Mouse (Mus musculus): ENCODE data around the gene Tmem97.
A peak's percentile ranks its signal among the peaks of the same experiment; 100 is the strongest.
"Not testable (repeated sequence)": the region's sequence is repeated elsewhere in the genome, so short reads cannot be mapped to it uniquely, and the experiment has no call there.

Tmem97 gene

DNA sequence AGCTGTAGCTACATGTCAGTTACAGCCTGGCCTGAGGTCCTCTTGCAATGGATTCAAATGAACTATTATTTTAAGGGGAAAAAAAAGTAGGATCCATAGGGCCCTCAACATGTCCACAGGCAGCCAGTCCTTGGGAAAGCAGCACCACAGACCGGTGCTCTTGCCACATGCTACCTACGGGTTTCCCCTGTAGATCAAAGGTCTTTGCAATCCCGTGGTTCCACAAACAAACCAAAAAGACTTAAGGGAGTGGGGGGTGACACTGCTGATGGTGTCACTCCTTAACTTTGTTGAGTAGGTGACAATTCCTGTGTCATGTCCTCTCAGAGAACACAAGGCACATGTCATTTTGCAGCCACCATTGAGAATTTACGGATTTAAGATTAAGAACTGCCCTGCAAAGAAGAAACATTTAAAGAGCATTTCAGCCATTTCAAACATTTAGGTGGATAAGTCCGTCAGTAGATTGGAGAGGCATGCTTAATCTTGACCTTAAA, 1.0 kb downstream of the Tmem97 start:
- DNase-seq, result no peak

DNA sequence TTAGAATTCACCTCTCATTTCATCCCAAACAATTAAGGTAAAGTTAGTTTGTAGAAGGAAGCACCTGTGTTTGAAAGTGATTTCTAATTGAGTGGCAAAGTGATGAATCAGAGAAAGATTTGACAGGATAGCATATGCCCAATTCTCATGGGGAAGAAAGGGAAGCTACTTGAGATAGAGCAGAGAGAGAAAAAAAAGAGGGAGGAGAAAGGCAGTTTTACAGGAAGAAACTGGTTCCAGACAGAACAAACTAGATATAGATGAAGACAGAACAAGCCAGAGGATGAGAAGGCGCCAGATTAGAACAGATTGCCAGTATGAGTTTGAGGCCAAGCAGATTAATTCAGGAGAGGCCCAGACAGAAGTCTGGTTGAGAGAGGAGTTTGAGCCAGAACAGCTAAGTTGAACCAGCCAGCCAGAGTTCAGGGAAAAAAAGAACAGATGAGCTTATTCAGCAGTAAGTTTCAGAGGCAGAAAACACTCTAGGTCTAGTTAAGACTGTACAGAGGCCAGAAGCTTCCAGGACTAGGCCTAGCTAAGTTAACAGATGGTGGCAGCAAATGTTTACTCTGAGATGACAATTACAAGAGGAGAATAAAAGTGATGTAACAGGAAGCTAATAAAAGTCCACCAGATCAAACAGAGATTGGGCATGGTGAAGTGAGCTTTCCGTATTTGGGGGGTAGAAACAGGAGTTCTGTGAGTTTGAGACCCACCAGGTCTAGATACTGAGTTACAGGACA, 2.7 kb downstream of the Tmem97 start:
- no peak for DNase-seq

DNA sequence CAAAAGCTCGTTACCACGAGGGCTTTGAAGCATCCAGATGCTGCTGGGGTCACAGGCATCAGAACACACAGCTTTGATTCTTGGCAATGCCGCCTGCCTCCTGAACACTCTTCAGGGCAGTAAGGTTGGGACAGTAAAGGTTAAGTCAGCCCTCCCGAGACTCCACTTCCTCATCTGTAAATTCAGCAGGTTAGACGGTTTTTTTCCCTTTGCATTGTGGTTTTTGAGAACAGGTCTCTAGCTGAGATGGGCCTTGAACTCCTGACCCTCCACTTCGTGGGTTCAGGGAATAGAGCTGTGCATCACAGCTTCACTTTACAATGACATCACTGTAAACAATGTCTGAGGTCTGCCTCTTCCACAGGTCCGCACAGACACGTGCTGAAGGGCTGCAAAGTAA, 5.4 kb downstream of the Tmem97 start:
- DNase-seq, result no peak

DNA sequence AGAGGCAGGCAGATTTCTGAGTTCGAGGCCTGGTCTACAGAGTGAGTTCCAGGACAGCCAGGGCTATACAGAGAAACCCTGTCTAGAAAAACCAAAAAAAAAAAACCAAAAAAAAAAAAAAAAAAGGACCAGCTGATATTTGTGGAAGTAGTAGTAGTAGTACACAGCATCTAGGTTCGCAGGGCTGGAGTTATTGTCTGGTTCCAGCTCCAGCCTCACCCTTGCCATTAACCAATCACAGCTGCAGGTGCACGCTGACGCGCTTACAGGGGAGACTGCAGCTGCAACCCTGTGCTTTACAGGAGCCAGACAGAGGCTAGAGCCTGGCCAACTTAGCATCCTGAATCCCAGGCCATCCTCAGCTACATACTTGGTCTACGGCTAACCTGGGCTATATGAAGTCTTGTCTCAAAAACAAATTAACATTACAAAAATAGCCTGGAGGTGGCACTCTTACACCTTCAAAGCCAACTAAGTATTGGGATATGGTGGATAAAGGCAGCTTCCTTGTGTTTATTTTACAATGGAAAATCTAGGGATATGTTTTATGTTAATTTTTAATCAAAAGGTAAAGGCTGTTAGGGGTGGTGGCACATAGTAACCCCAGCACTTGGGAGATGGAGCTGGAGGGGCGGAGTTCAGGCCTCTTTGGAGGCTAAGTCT, 6.0 kb downstream of the Tmem97 start:
- no peak for DNase-seq

DNA sequence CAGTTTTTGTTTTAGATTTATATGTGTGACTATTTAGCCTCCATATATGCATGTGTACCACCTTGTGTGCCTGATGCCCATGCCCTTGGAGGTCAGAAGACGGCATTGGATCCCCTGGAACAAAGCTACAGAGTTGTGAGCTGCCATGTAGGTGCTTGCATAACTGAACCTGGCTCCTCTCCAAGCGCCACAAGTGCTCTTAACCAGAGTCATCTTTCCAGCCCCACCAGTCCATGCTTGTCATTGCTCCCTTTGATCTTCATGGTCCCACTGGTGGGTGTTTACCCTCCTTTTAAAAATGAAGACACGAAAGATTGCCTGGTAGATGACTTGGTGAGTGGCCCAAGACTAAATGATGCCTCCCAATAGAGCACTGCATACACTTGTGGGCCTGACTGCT, 10.2 kb downstream of the Tmem97 start:
- DNase-seq, result peak; percentile 41

DNA sequence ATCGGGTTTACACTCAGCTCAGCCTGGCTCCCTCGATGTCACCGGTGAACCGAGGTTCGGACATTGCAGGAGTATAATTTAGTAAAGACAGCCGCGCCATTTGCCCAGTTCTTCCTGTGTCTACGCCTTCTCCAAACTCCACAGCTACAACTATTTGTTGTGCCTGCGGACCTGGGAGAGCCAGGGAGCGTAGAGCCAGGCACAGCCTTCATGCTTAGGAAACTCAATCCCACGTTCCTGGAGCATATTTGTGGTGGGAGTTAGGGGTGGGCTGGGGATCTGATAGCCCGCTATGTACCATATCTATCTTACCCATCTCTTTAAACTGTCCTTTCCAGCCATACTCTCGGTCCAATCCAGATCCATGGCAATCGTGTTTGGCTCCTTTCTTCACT, 13.9 kb downstream of the Tmem97 start:
- DNase-seq, result no peak

DNA sequence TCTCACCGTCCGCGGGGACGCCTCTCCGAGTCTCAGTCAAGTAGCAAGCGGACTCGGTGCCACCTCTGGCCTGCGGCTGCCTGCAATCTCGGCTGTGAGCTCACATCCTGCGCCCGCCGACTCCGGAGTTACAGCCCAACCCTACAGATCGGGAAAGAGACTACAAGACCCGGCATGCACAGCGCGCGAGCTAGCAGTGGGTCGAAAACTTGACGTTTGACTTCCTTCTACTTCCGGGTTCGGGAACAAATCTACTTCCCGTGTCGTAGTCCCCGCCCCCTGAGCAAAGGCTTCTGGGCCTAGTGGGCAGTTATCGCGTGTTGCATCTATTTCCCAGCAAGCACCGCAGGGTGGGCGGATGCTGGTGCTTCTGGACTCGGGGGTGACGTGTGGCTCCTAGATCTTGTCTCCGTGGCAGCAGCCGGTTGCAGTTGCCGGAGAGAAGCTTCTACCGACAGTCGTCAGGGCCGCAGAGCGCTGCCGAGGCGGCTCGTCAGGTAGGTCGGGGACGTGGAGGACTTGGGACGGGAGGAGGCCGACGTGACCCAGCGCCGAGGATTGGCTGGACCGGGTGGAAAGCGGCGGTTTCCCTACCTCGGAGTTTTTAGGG, 14.4 kb downstream of the Tmem97 start, which contains the start of the genes Tnfaip1 and Ift20:
Gene Tnfaip1, minus strand, starts transcription at position 253 of the 610 bp plus-strand sequence.
Gene Ift20, plus strand, starts transcription at position 282 of the 610 bp plus-strand sequence.
- peak; percentile 99 for DNase-seq

DNA sequence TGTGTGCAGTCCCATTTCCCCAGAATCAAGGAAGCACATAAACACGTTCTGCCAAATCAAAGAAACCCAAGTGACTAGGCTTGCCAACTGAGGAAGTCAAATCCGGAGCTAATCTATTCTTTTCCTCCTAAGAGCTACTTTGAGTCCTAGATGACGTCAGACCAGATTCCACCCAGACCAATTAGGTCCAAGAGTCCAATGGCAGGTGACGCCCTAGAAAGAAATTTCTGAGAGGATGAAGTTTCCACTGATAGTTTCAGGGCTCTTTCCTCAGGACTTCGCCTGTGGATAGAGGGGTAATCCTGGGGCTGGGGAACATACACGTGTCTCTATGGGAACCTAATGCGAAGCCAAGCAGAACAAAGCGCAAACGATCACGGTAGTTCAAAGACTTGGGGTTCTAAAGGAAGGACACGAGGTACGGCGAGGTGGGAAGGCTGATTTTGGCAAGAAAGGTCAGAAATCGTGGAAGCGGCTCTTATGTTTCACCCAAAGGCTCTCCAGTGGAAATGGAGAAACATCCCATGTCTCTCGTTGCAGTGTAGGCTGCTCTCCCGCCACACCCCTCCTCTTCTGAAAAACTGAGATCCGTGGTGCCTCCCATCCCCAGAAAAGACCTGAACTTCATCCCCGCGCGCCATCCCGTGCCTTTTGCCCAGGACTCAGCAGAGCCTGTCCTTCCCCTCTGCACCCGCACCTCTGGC, 15.0 kb downstream of the Tmem97 start:
- DNase-seq, result peak; percentile 75

DNA sequence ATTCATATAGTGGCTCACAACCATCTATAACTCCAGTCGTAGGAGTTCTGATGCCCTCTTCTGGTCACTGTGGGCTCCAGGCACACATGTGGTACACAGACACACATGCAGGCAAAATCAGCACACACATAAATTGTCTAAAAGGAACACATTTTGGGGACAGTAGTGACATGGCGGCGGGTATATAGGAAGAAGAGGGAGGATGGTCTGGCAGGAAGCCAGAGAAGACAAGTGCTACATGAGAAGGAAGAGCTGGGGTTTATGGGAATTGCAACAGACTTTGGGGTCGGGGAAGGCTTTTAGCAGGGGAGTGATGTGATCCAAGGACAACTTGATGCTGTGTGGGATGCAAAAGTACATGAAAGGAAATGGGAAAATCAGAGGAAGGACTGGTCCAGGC, 16.1 kb downstream of the Tmem97 start:
- no peak for DNase-seq

DNA sequence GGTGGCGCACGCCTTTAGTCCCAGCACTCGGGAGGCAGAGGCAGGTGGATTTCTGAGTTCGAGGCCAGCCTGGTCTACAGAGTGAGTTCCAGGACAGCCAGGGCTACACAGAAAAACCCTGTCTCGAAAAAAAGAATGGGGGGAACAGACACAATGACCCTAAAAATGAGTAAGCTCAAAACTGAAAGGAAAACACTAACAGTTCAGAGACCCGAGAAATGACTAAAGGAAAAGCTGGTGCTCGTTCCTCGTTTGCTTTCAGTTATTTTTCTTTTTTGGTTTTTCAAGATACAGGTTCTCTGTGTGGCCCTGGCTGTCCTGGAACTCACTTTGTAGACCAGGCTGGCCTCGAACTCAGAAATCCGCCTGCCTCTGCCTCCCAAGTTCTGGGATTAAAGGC, 19.1 kb downstream of the Tmem97 start:
- DNase-seq, result not testable (repeated sequence)

DNA sequence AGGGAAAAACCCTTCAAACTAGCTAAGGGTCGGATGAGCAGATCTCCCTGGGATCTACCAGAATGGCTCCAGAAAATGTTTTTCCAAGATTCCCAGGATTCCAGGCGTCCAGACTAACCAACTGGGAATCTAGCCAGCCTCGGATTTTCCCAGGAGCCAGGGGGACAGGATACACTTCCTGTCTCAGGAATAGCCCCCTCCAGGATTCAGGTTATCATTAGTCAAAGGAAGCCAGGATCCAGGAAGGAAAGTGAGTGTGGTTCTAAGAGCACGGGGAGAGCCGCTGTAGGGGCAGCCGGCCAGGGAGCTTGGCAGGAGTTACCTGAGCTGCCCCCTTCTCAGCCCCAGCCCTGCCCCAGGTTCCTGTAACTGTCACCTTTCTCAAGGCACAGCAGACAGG, 19.5 kb downstream of the Tmem97 start:
- DNase-seq, result peak; percentile 78

DNA sequence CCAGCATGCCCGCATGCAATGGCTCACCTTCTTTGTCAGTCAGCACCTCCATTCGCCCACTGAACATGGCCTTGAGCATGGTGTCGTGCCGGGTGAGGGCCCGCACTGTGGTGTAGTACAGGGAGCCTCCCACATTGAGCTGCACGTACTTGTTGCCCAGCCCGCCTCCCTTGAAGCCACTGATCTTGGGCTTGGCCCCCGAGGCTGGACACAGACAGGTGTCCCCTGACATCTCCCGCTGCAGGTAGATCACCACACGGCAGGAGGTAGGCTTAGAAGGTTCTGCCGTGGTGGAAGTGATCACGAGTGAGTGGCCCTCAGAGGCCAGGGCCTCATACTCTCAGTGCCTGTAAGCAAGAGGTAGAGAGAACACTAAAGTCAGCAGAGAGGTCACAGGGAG, 20.6 kb downstream of the Tmem97 start:
- DNase-seq, result no peak

DNA sequence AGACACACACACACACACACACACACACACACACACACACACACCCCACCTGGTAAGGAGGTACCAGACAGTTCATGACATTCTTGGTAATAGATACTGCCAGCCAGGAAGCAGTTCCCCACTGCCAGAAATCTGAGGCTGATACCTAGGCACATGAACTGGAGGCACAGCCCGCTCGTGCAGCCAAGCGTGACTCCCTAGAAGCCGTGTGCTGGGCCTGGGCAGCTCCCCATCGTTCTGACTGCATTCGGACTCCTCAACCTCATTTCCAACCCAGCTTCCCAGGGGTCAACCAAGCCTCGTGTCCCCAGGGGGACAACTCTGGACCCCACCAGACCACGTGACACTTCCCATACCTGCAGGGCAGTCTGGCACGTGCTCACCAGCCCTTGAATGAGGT, 21.9 kb downstream of the Tmem97 start:
- no peak for DNase-seq

DNA sequence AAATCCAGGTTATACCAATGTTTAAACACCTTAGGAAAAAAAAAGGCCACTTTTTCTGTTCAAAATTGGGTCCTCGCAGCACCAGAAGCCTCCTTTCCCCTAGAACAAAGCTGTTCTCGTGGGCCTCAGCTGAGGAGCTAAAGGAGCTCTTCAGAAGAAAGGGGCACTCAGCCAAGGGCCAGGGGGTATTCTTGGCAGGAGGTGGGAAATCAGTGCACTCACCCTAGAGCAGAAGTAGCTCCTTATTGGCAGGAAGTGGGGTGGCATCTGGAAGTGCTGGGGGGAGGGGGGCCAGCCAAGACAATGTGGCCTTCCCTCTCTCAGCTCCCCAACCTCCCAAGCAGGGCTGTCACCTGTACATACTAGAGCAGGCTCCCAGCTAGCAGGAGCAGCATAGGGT, 25.7 kb downstream of the Tmem97 start:
- peak; percentile 65 for DNase-seq

DNA sequence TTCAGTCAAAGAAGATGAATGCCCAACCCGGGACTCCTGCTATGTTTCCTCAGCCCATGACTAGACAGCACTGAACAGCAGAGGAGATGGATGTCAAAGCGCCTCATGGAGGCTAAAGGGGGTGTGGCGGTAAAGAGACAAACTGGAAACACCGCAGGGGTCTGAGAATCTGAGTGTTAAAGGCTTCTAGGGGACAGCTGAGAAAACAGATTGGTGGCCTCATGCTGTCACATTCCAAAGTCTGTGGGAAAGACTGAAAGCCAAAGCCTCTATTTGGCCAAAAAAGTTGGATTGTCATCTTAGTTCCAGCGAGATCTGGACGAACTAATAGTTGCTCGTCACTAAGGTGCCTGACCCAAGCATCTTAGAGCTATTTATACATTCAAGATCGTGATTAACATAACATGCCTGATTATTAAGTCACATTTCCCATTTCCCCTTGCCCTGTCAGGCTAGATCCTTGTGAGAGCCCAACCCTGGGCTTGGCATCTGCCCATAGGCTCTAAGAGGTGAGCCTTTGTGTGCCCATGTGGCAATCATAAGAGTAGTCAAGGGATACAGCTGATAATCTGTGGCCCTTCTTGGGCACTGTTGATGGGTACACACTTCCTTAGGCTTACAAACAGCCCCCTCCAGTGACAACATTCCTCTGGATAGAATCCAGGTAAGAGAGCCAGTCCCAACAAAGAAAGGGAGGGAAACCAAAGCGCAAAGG, 27.2 kb downstream of the Tmem97 start:
- peak; percentile 58 for DNase-seq

DNA sequence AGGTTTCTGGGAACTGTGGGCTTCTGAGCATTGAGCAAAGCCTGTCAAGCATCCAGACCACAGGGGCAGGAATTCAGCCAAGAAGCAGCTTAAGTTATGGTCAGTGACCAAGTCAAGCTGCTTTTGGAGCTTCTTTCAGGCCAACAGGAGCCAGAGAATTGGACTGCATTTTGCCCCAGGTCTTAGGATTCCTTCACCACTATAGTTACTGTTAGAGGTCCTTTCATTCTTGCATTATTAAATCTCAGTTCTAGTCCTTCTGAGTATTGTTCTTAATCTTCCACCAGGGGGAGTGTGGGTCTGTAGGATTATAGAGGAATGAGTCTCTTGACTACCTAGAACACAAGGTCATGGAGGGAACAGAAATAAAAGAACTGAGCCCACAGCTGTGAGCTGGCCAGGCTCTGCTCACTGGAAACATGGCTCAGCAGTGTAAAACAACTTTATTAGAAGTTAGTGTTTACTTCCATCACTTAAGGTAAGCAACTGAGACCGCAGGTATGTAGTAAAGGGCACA, 28.0 kb downstream of the Tmem97 start:
- DNase-seq, result peak; percentile 49

DNA sequence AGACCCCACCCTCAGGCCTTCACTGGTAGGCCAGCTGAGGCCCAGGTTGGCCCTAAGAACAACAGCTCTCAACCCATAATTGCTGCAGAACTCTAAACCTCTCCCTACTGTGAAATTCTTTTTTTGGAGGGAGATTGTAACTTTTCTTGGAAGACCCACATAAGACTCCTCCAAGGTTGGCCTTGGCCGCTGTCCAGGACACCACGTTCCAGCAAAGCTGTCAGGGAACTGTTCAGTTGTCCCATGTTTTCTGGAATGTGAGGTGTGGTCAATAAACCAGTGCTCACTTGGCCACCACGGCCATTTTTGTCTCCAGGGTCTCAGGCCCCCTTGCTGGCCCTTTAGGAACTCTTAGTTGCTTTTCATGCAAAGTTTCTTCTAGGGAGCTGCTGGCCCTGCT, 28.7 kb downstream of the Tmem97 start:
- no peak for DNase-seq

DNA sequence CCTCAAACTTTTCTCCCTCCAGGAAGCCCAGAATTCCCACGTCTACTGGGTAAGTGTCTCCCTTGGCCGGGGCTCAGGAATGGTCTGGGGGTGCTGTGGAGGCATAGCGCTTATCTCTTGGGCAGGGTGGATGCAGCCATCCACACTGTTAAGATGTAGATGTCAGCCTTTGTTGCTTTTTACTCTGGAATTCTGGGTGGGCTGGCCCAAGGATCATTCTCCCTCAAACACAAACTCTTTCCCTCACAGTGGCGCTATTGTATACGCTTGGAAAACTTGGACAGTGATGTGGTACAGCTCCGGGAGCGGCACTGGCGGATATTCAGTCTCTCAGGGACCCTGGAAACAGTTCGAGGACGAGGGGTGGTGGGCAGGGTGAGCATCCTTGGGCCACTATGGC, 31.6 kb downstream of the Tmem97 start:
- DNase-seq, result no peak

DNA sequence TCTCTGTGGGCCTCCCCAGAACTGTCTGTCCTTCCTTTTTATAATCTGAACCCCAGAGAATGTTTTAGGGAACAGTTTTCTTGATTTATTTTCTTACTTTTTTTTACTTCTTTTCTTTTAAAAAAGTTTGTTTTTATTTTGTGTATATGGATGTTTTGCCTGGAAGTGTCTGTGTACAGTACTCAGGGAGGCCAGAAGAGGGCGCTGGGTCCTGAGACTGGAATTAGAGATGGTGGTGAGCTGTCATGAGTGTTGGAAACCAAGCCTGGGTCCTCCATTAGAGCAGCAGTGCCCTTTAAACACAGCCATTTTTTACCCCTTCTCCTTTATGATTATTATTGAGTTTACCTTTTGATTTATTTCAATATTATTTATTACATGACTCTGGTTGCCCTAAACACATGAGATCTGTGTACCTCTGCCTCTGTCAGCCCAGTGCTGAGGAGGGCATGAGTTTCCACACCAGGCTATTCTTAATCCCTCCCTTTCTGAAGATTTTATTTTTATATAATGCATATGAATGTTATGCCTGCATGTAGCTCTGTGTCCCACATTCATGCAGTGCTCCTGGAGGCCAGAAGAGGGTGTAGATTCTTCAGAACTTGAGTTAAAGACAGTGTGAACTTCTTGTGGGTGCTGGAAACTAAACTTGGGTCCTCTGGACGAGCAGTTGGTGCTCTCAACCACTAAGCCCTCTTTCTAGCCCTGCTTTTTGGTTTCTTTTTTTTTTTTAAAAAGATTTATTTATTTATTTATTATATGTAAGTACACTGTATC, 34.8 kb downstream of the Tmem97 start:
- DNase-seq, result no peak

DNA sequence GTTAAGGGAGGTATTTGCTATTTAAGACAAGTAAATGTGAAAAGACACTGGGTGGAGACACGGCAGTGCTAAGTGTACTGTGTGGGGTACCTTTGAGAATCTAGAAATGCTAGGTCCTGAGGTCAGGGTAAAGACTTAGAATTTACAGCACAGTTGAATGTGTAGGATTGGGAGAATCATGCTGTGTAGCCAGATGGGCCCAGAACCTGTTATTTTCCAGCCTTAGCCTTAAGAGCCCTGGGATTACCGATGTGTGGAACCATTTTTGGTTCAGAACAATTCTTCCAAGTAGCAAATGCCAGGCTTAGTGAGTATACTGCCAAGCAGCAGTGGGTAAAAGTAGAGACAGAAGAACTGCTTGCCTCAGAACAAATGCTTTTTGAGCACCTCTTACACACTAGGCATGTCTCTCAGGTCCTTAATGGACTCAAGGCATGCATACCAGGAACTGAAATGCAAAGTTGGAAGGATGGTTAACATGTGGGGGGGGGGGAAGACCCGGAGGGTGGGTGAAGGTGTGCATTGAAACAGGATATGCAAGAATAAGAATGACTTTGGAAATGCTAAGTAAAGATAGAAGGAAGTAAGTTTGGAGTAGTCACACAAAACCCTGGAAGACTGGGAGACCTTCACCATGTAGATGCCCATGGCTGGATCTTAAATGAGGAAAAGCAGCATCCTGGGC, 37.3 kb downstream of the Tmem97 start:
- no peak for DNase-seq
